Mouse (Mus musculus) E14TG2a.4 (cell line): ENCODE measurements around the gene Gm12569.
A peak's percentile ranks its signal among the peaks of the same experiment; 100 is the strongest.

Source experiments
- H3K27me3 ChIP-seq: 2 replicates; pipeline ENCODE4 v1.6.1; 2014; ENCODE audit warnings: low read length, control low read depth; ENCODE audit not compliant: insufficient read depth
- H3K36me3 ChIP-seq: 2 replicates; pipeline ENCODE4 v1.6.1; 2014; ENCODE audit warnings: low read length, control low read depth; ENCODE audit not compliant: insufficient read depth
- H3K4me1 ChIP-seq: replicated peaks from 2 replicates; pipeline ENCODE4 v1.6.1; 2014; ENCODE audit warnings: low read depth, low read length, control low read depth
- H3K4me3 ChIP-seq: replicated peaks from 2 replicates; pipeline ENCODE4 v1.5.1; 2014; ENCODE audit warnings: mild to moderate bottlenecking, low read length
- H3K9me3 ChIP-seq: 2 replicates; pipeline ENCODE4 v1.6.1; 2014; ENCODE audit warnings: low read length, control low read depth
- CTCF ChIP-seq: conservative IDR thresholded peaks from 2 replicates; pipeline ENCODE4 v1.5.1; 2014; ENCODE audit warnings: low read length
- NANOG ChIP-seq: IDR thresholded peaks from 2 replicates; pipeline ENCODE4 v1.6.1; 2014; ENCODE audit warnings: borderline replicate concordance, low read length, mixed read lengths
- POU5F1 ChIP-seq: IDR thresholded peaks from 2 replicates; pipeline ENCODE4 v1.6.1; 2014; ENCODE audit warnings: low read length, borderline replicate concordance

Gm12569 gene

GRCm38 (mm10) chr11:51257006-51257405 lies 36.7 kb downstream of the Gm12569 start:
- H3K4me3 ChIP-seq = no peak overlapping the region
- H3K36me3 ChIP-seq = no peaks in the 10 kb centered on the region
- no peaks in the 10 kb centered on the region for H3K9me3 ChIP-seq
- no peaks in the 10 kb centered on the region for H3K4me1 ChIP-seq
- H3K27me3 ChIP-seq = peaks cover 17% of the 10 kb centered on the region
- TF ChIP-seq NANOG (no peak), CTCF (no peak), POU5F1 (no peak)

DNA sequence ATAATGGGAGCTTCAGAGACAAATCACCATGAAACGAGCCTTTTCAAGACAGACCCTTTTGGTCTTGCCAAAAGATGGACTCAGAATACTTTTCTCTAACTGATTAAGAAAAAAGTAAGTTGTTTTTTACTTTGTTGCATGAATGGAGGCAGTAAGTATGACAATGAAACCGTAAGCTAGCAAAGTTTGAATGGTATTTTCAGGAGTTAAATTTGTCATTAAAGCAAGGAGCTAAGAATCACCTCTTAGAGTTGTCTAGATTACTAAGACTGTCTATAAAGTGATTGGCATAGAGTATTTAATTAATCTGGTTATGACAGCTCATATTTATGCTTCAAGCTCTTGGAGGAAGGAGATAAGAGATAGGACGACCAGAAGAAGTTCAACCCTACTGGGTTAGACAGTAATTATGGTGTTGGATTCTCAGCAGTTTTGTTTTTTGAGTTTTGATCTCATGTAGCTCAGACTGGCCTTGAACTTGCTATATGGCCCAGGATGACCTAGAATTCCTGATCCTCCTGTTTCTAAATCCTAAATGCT lies 41.5 kb downstream of the Gm12569 start, which contains the start of gene Clk4:
Gene Clk4 (plus strand): TSS at position 51 of the 540 bp plus-strand sequence.
- TF ChIP-seq NANOG (no peak), POU5F1 (no peak), CTCF (no peak)
- Histone ChIP-seq H3K36me3 (peaks cover 15% of the 10 kb centered on the region), H3K27me3 (peaks cover 15% of the 10 kb centered on the region), H3K4me3 (peak within 1 kb of the TSS; percentile 91), H3K4me1 (peaks cover 36% of the 10 kb centered on the region), H3K9me3 (no peaks in the 10 kb centered on the region)

GRCm38 (mm10) chr11:51262342-51263285 lies 42.3 kb downstream of the Gm12569 start, which contains the start of gene BC049762:
TSS of gene BC049762 (minus strand) at chr11:51263046.
- peaks cover 23% of the 10 kb centered on the region for H3K36me3 ChIP-seq
- TF ChIP-seq NANOG (no peak), POU5F1 (no peak), CTCF (no peak)
- peaks cover 14% of the 10 kb centered on the region for H3K27me3 ChIP-seq
- H3K4me1 ChIP-seq = peaks cover 37% of the 10 kb centered on the region
- no peaks in the 10 kb centered on the region for H3K9me3 ChIP-seq
- peak within 1 kb of the TSS; percentile 91 for H3K4me3 ChIP-seq

DNA sequence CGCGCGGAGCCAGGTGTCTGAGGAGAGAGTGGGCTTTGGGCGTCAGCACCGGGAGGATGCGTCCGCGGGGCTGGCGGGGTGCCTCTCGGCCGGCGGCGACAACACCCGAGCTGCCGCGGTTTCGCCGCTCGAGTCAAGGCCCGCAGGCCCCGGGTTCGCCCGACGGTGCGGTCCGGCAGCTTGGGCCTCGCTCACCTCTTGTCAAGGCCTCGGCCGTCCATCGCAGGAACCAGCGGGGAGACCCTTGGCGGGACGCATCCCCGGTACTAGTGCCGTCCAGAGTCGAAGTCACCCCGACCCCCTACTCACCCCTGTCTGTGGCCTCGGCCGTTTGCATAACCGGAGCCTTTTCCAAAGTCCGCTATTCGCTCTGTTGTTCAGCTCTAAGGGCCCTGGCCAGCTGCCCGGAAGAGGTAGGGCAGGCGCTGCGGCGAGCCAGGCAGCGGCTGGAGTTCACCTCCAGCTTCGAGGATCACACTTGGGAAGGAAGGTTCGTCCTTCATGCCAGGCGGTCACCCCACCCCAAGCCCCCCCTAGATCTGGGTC lies 43.1 kb downstream of the Gm12569 start:
- H3K4me3 ChIP-seq = peak overlapping the region; percentile 91
- peaks cover 37% of the 10 kb centered on the region for H3K4me1 ChIP-seq
- peaks cover 14% of the 10 kb centered on the region for H3K27me3 ChIP-seq
- TF ChIP-seq POU5F1 (no peak), CTCF (no peak), NANOG (no peak)
- H3K36me3 ChIP-seq = peaks cover 28% of the 10 kb centered on the region
- H3K9me3 ChIP-seq = no peaks in the 10 kb centered on the region

GRCm38 (mm10) chr11:51264352-51264751 lies 44.1 kb downstream of the Gm12569 start:
- H3K36me3 ChIP-seq = peaks cover 37% of the 10 kb centered on the region
- TF ChIP-seq CTCF (no peak), NANOG (no peak), POU5F1 (no peak)
- H3K9me3 ChIP-seq = no peaks in the 10 kb centered on the region
- H3K4me1 ChIP-seq = peaks cover 39% of the 10 kb centered on the region
- peaks cover 10% of the 10 kb centered on the region for H3K27me3 ChIP-seq
- H3K4me3 ChIP-seq = peak overlapping the region; percentile 91

DNA sequence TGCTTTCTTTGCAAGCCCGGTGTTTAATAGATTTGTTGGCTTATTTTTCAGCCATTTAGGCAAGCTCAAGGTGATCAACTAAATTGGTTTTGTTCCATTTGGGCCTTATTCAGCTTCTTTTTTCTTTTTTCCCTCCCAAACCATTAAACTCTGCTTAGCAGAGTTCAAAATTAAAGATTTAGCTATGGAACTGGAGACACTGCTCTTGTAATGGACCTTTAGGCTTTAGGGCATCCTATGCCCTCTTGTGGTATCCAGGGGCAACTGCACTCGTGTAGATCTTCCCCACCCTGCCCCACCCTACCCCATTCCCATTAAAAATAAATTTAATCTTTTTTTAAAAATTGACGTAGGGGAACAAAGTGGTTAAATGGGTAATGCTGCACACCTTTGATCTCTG lies 45.1 kb downstream of the Gm12569 start:
- Histone ChIP-seq H3K27me3 (peaks cover 4% of the 10 kb centered on the region), H3K4me1 (peaks cover 41% of the 10 kb centered on the region), H3K36me3 (peaks cover 45% of the 10 kb centered on the region), H3K9me3 (no peaks in the 10 kb centered on the region), H3K4me3 (0 out of 2 replicates have a peak overlapping the region, but pooled peaks have one; percentile 91)
- TF ChIP-seq POU5F1 = no peak
- TF ChIP-seq CTCF = peak; percentile 41

GRCm38 (mm10) chr11:51274418-51274817 lies 54.1 kb downstream of the Gm12569 start:
- no peak overlapping the region for H3K4me3 ChIP-seq
- TF ChIP-seq CTCF (no peak), POU5F1 (no peak), NANOG (peak; percentile 72; the same call in 1 of the 2 replicates)

More at GRCm38 (mm10) chr11:51274418-51274817, 54.1 kb downstream of the Gm12569 start:
- H3K36me3 ChIP-seq = peaks cover 89% of the 10 kb centered on the region
- no peaks in the 10 kb centered on the region for H3K9me3 ChIP-seq
- H3K27me3 ChIP-seq = no peaks in the 10 kb centered on the region
- peaks cover 15% of the 10 kb centered on the region for H3K4me1 ChIP-seq
